ENCODE assay signal across 25 mouse cellular contexts in the genomic region with DNA sequence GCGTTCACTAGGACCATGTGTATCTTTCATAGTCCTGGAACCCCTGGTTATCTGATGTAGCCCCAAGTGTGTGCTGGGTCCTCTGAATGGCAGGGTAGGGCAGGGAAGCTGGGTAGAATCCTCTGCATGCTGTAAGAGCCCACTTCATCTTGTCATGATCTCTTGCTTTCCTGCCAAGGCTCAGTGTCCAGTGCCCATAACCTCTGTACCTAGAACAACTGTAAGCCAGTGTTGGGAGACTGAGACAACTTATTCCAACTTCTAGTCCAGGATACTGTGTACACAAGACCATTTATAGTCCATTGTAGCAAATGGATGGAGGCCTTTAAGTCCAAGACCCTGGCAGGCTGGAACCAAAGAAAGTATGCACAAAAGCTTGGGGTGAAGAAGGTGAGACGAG. TPM values are rescaled to one million over a fixed set of nuclear protein-coding genes. Genes with fewer than 3 reads are reported as not detected.
DNase-seq lines count a peak whose midpoint lies in the region; ATAC-seq and TF ChIP-seq lines count a peak whose summit lies in the region.
"Had no signal": no experiment of that assay in that cellular context is flagged by ENCODE, and none has a peak within 500 bp of the region (broad histone marks: within the 10 kb centered on the region; RNA-seq: fewer than 3 reads in every experiment).

No protein-coding gene starts in this region.

- H3K4me3 ChIP-seq in cerebellum, adult 2 months (replicated peaks; ENCODE audit: insufficient read depth, low read depth, low read length): no peak overlapping the region
- H3K4me3 ChIP-seq in midbrain, embryonic 10.5 days: no peak overlapping the region
- no peak overlapping the region for H3K4me3 ChIP-seq in midbrain, postnatal 0 days (ENCODE audit: low read depth, low read length)
- H3K4me3 ChIP-seq in bone marrow, adult 2 months (replicated peaks; ENCODE audit: control insufficient read depth, low read depth, low read length): peak overlapping the region; percentile 62
- H3K4me3 ChIP-seq in liver, embryonic 13.5 days (replicated peaks): no peak overlapping the region
- H3K4me3 ChIP-seq: embryonic facial prominence, embryonic 13.5 days; left cerebral cortex, adult 2 months; lung, embryonic 15.5 days; neural tube, embryonic 12.5 days had no signal

- 87% methylated on average over 2 of the region's 2 CpGs for WGBS in cerebellum, adult 2 months
- 92% methylated on average over 2 of the region's 2 CpGs for WGBS in midbrain, embryonic 10.5 days
- 87% methylated on average over 2 of the region's 2 CpGs for WGBS in midbrain, postnatal 0 days
- WGBS in bone marrow, adult 2 months: 34% methylated on average over 2 of the region's 2 CpGs
- WGBS in liver, embryonic 13.5 days (ENCODE audit: insufficient replicate concordance): 40% methylated on average over 2 of the region's 2 CpGs

- H3K4me1 ChIP-seq in cerebellum, adult 2 months (ENCODE audit: control insufficient read depth, insufficient read depth, low read length): peaks cover 70% of the 10 kb centered on the region
- peaks cover 38% of the 10 kb centered on the region for H3K4me1 ChIP-seq in midbrain, embryonic 10.5 days
- peaks cover 4% of the 10 kb centered on the region; the same call in 1 of the 2 replicates for H3K4me1 ChIP-seq in midbrain, postnatal 0 days (ENCODE audit: insufficient read depth, low read length)
- H3K4me1 ChIP-seq in bone marrow, adult 2 months (ENCODE audit: control insufficient read depth, insufficient read depth, low read length): peaks cover 7% of the 10 kb centered on the region
- peaks cover 26% of the 10 kb centered on the region for H3K4me1 ChIP-seq in liver, embryonic 13.5 days (replicated peaks)

- H3K36me3 ChIP-seq in midbrain, embryonic 10.5 days: no peaks in the 10 kb centered on the region
- H3K36me3 ChIP-seq in midbrain, postnatal 0 days (ENCODE audit: insufficient read depth, low read length): no peaks in the 10 kb centered on the region
- H3K36me3 ChIP-seq in liver, embryonic 13.5 days: no peaks in the 10 kb centered on the region
- H3K36me3 ChIP-seq: embryonic facial prominence, embryonic 13.5 days; lung, embryonic 15.5 days; neural tube, embryonic 12.5 days had no signal

- no peak for TF ChIP-seq CTCF in cerebellum, adult 2 months (IDR thresholded peaks at IDR 0.05; ENCODE audit: borderline replicate concordance, insufficient read depth, low read depth, low read length)
- no peak for TF ChIP-seq CTCF in midbrain, postnatal 0 days (IDR thresholded peaks at IDR 0.05)
- no peak for TF ChIP-seq CTCF in bone marrow, adult 2 months (IDR thresholded peaks at IDR 0.05; ENCODE audit: control insufficient read depth, insufficient read depth, low read length)

- TF ChIP-seq POLR2A in cerebellum, adult 2 months (IDR thresholded peaks at IDR 0.05; ENCODE audit: borderline replicate concordance, insufficient read depth, low read length): no peak
- TF ChIP-seq POLR2A in bone marrow, adult 2 months (IDR thresholded peaks at IDR 0.05; ENCODE audit: borderline replicate concordance, control insufficient read depth, low read depth, low read length): no peak

- H3K4me2 ChIP-seq in midbrain, postnatal 0 days (ENCODE audit: low read depth, low read length, poor library complexity, severe bottlenecking): no peak overlapping the region
- H3K4me2 ChIP-seq in liver, embryonic 13.5 days: peak overlapping the region; percentile 12; the same call in 1 of the 2 replicates
- H3K4me2 ChIP-seq: embryonic facial prominence, embryonic 13.5 days; lung, embryonic 15.5 days; neural tube, embryonic 12.5 days had no signal

- H3K27ac ChIP-seq in cerebellum, adult 2 months (ENCODE audit: insufficient read depth, low read length): peak overlapping the region; percentile 70
- peak overlapping the region; percentile 74 for H3K27ac ChIP-seq in midbrain, embryonic 10.5 days (replicated peaks)
- no peak overlapping the region for H3K27ac ChIP-seq in midbrain, postnatal 0 days (ENCODE audit: low read depth, low read length)
- H3K27ac ChIP-seq in bone marrow, adult 2 months (ENCODE audit: control insufficient read depth, insufficient read depth, low read depth, low read length, poor library complexity): peak overlapping the region; percentile 98
- peak overlapping the region; percentile 18 for H3K27ac ChIP-seq in liver, embryonic 13.5 days
- H3K27ac ChIP-seq: embryonic facial prominence, embryonic 13.5 days; left cerebral cortex, adult 2 months; lung, embryonic 15.5 days; macrophage; neural tube, embryonic 12.5 days had no signal

- no peaks in the 10 kb centered on the region for H3K9me3 ChIP-seq in midbrain, embryonic 10.5 days (replicated peaks)
- H3K9me3 ChIP-seq in midbrain, postnatal 0 days (ENCODE audit: low read length): no peaks in the 10 kb centered on the region
- H3K9me3 ChIP-seq in liver, embryonic 13.5 days (replicated peaks): no peaks in the 10 kb centered on the region
- H3K9me3 ChIP-seq: embryonic facial prominence, embryonic 13.5 days; lung, embryonic 15.5 days; neural tube, embryonic 12.5 days had no signal

- ATAC-seq in midbrain, postnatal 0 days (ENCODE audit: low FRiP score): no peak
- no peak for ATAC-seq in liver, embryonic 13.5 days (ENCODE audit: low read depth)

- no peak for DNase-seq in cerebellum, adult 2 months
- DNase-seq in cerebellum, adult 9-11 months: no peak
- DNase-seq in midbrain, embryonic 10.5 days (ENCODE audit: low spot score): no peak
- no peak for DNase-seq in midbrain, postnatal 0 days (ENCODE audit: low spot score)
- no peak for DNase-seq in liver, embryonic 13.5 days
- no peak for DNase-seq in embryo, embryonic 9.5 days (ENCODE audit: extremely low spot score)
- DNase-seq in ovary, postnatal 36 days (ENCODE audit: low spot score): no peak
- DNase-seq: cerebellum, adult 11-12 months; gastrocnemius, postnatal 10 days; heart, postnatal 4 days; kidney, adult 2 months; kidney, postnatal 25 days had no signal

- H3K9ac ChIP-seq in midbrain, postnatal 0 days (replicated peaks; ENCODE audit: low read length, poor library complexity, severe bottlenecking): no peak overlapping the region
- H3K9ac ChIP-seq in liver, embryonic 13.5 days: no peak overlapping the region
- H3K9ac ChIP-seq: embryonic facial prominence, embryonic 13.5 days; lung, embryonic 15.5 days; neural tube, embryonic 12.5 days had no signal

- H3K27me3 ChIP-seq in cerebellum, adult 2 months (ENCODE audit: control insufficient read depth, insufficient read depth, low read length): no peaks in the 10 kb centered on the region
- no peaks in the 10 kb centered on the region for H3K27me3 ChIP-seq in midbrain, embryonic 10.5 days (ENCODE audit: low read depth, poor library complexity, severe bottlenecking)
- H3K27me3 ChIP-seq in midbrain, postnatal 0 days (ENCODE audit: insufficient read depth, low read length): no peaks in the 10 kb centered on the region
- H3K27me3 ChIP-seq in liver, embryonic 13.5 days: no peaks in the 10 kb centered on the region
- H3K27me3 ChIP-seq: lung, embryonic 15.5 days; neural tube, embryonic 12.5 days had no signal

RNA-seq across cellular contexts. Expression of a gene that starts 4.4 kb away (rescaled TPM):
- polyA plus RNA-seq in cerebellum, adult 2 months (2012; rRNA removed): 196 and 230 TPM in 2 replicates
- 17.4 and 26.4 TPM in 2 replicates for polyA plus RNA-seq in midbrain, embryonic 10.5 days (2016; fragmentation: Nextera tagmentation; extraction: Ambion mirVana)
- total RNA-seq in midbrain, postnatal 0 days (2014; rRNA removed): 163 and 195 TPM in 2 replicates
- polyA plus RNA-seq in midbrain, postnatal 0 days (2015; fragmentation: Nextera tagmentation; extraction: Ambion mirVana): 151 and 165 TPM in 2 replicates
- 42.2 and 114 TPM in 2 replicates for polyA plus RNA-seq in bone marrow, adult 2 months (2011; ENCODE audit: insufficient read depth, insufficient read length, low replicate concordance, missing spikeins)
- polyA plus RNA-seq in liver, embryonic 13.5 days (2015; fragmentation: Nextera tagmentation; extraction: Ambion mirVana): 7.2 and 7.7 TPM in 2 replicates

RNA-seq across cellular contexts. Expression of a gene that starts 4.6 kb away (rescaled TPM):
- polyA plus RNA-seq in cerebellum, adult 2 months (2012; rRNA removed): 2,130 and 2,485 TPM in 2 replicates
- 0.16 TPM in 1 of 2 replicates, not detected in the other for polyA plus RNA-seq in midbrain, embryonic 10.5 days (2016; fragmentation: Nextera tagmentation; extraction: Ambion mirVana)
- 2,128 and 2,726 TPM in 2 replicates for total RNA-seq in midbrain, postnatal 0 days (2014; rRNA removed)
- polyA plus RNA-seq in midbrain, postnatal 0 days (2015; fragmentation: Nextera tagmentation; extraction: Ambion mirVana): 2,827 and 3,075 TPM in 2 replicates
- 9.3 TPM in 1 of 2 replicates, not detected in the other for polyA plus RNA-seq in bone marrow, adult 2 months (2011; ENCODE audit: insufficient read depth, insufficient read length, low replicate concordance, missing spikeins)
- polyA plus RNA-seq in liver, embryonic 13.5 days (2015; fragmentation: Nextera tagmentation; extraction: Ambion mirVana): 0.38 TPM in 1 of 2 replicates, not detected in the other
- total RNA-seq: MEL; monocyte, adult 5-6 weeks had no signal
- polyA plus RNA-seq: CD4-positive, CD25-positive, alpha-beta regulatory T cell, adult 4 months; limb, embryonic 11.5 days; macrophage had no signal

RNA-seq across cellular contexts. Expression of a gene that starts 8.6 kb away (rescaled TPM):
- 0.84 and 2.8 TPM in 2 replicates for polyA plus RNA-seq in cerebellum, adult 2 months (2012; rRNA removed)
- 1.1 and 1.9 TPM in 2 replicates for polyA plus RNA-seq in midbrain, embryonic 10.5 days (2016; fragmentation: Nextera tagmentation; extraction: Ambion mirVana)
- total RNA-seq in midbrain, postnatal 0 days (2014; rRNA removed): 0.61 and 0.66 TPM in 2 replicates
- polyA plus RNA-seq in midbrain, postnatal 0 days (2015; fragmentation: Nextera tagmentation; extraction: Ambion mirVana): 2.0 and 2.4 TPM in 2 replicates
- polyA plus RNA-seq in bone marrow, adult 2 months (2011; ENCODE audit: insufficient read depth, insufficient read length, low replicate concordance, missing spikeins): not detected in 2 replicates
- polyA plus RNA-seq in liver, embryonic 13.5 days (2015; fragmentation: Nextera tagmentation; extraction: Ambion mirVana): 0.21 and 0.25 TPM in 2 replicates
- total RNA-seq: left cerebral cortex, adult 2 months; monocyte, adult 5-6 weeks had no signal
- polyA plus RNA-seq: limb, embryonic 11.5 days; macrophage had no signal

RNA-seq across cellular contexts. Expression of a gene that starts 28.5 kb away (rescaled TPM):
- not detected in 2 replicates for polyA plus RNA-seq in cerebellum, adult 2 months (2012; rRNA removed)
- polyA plus RNA-seq in midbrain, embryonic 10.5 days (2016; fragmentation: Nextera tagmentation; extraction: Ambion mirVana): not detected in 2 replicates
- not detected in 2 replicates for total RNA-seq in midbrain, postnatal 0 days (2014; rRNA removed)
- polyA plus RNA-seq in midbrain, postnatal 0 days (2015; fragmentation: Nextera tagmentation; extraction: Ambion mirVana): not detected in 2 replicates
- not detected in 2 replicates for polyA plus RNA-seq in bone marrow, adult 2 months (2011; ENCODE audit: insufficient read depth, insufficient read length, low replicate concordance, missing spikeins)
- not detected in 2 replicates for polyA plus RNA-seq in liver, embryonic 13.5 days (2015; fragmentation: Nextera tagmentation; extraction: Ambion mirVana)
- total RNA-seq: adrenal gland, adult 18-20 months; gastrocnemius, postnatal 10 days; heart, postnatal 4 days; left cerebral cortex, adult 2 months; MEL; monocyte, adult 5-6 weeks had no signal
- polyA plus RNA-seq: brain, embryonic 14.5 days; CD4-positive, CD25-positive, alpha-beta regulatory T cell, adult 4 months; embryonic facial prominence, embryonic 13.5 days; kidney, adult 2 months; limb, embryonic 11.5 days; lung, embryonic 15.5 days; macrophage; neural tube, embryonic 12.5 days; testis, adult 2 months had no signal

RNA-seq across cellular contexts. Expression of a gene that starts 35.3 kb away (rescaled TPM):
- polyA plus RNA-seq in cerebellum, adult 2 months (2012; rRNA removed): 54.7 and 59.4 TPM in 2 replicates
- 91.2 and 108 TPM in 2 replicates for polyA plus RNA-seq in midbrain, embryonic 10.5 days (2016; fragmentation: Nextera tagmentation; extraction: Ambion mirVana)
- total RNA-seq in midbrain, postnatal 0 days (2014; rRNA removed): 131 and 148 TPM in 2 replicates
- 106 and 113 TPM in 2 replicates for polyA plus RNA-seq in midbrain, postnatal 0 days (2015; fragmentation: Nextera tagmentation; extraction: Ambion mirVana)
- 18.5 and 30.4 TPM in 2 replicates for polyA plus RNA-seq in bone marrow, adult 2 months (2011; ENCODE audit: insufficient read depth, insufficient read length, low replicate concordance, missing spikeins)
- polyA plus RNA-seq in liver, embryonic 13.5 days (2015; fragmentation: Nextera tagmentation; extraction: Ambion mirVana): 27.9 and 31.1 TPM in 2 replicates

Comparison
In these comparisons a context has a peak if more than half of its experiments do, and no peak if none do; other contexts are left out.
1. RNA of a gene that starts 4.6 kb away (polyA plus RNA-seq): 2,827 to 3,075 TPM in midbrain, postnatal 0 days and 2,130 to 2,485 TPM in cerebellum, adult 2 months; 9.3 TPM in bone marrow, adult 2 months, 0.38 TPM in liver, embryonic 13.5 days and 0.16 TPM in midbrain, embryonic 10.5 days; every median in the first group is over 100 times any median in the second.